Mouse (Mus musculus) hindbrain, embryonic 12.5 days (tissue): ENCODE measurements around the gene Rap1gap. TPM values are rescaled to one million over a fixed set of nuclear protein-coding genes. Genes with fewer than 3 reads are reported as not detected.

Experiments
- ATAC-seq: fragments of 200-750 bp; cut with Nextera tagmentation; 2 replicates; pipeline ENCODE4 v1.8.0; 2017; ENCODE audit warnings: moderate TSS enrichment; ENCODE audit not compliant: low FRiP score
- H3K27ac ChIP-seq: fragments of 300-500 bp; sonication (generic); 2 replicates; pipeline ENCODE4 v1.5.1; 2016; ENCODE audit warnings: mild to moderate bottlenecking
- H3K27me3 ChIP-seq: fragments of 300-500 bp; sonication (generic); 2 replicates; pipeline ENCODE4 v1.6.1; 2016; ENCODE audit warnings: mild to moderate bottlenecking
- H3K36me3 ChIP-seq: fragments of 300-500 bp; sonication (generic); 2 replicates; pipeline ENCODE4 v1.6.1; 2016; ENCODE audit warnings: mild to moderate bottlenecking
- H3K4me1 ChIP-seq: fragments of 300-500 bp; sonication (generic); 2 replicates; pipeline ENCODE4 v1.6.1; 2016
- H3K4me2 ChIP-seq: fragments of 300-500 bp; sonication (generic); replicated peaks from 2 replicates; pipeline ENCODE4 v1.6.1; 2016; ENCODE audit warnings: mild to moderate bottlenecking
- H3K4me3 ChIP-seq: fragments of 300-500 bp; sonication (generic); 2 replicates; pipeline ENCODE4 v1.5.1; 2016; ENCODE audit warnings: mild to moderate bottlenecking
- H3K9ac ChIP-seq: fragments of 300-500 bp; sonication (generic); 2 replicates; pipeline ENCODE4 v1.6.1; 2016; ENCODE audit warnings: mild to moderate bottlenecking, moderate library complexity
- H3K9me3 ChIP-seq: fragments of 300-500 bp; sonication (generic); replicated peaks from 2 replicates; pipeline ENCODE4 v1.6.1; 2016; ENCODE audit warnings: mild to moderate bottlenecking
- WGBS: fragments of 180-500 bp; shearing (Covaris S2); methylation state at CpG from one replicate; pipeline ENCODE4 v1.1.7; 2016; 5-methylcytosine and 5-hydroxymethylcytosine counted together
- polyA plus RNA-seq: library from polyadenylated mRNA; unstranded; fragments of >200 nt; fragmentation: Nextera tagmentation; extraction: Ambion mirVana; gene quantifications from 2 replicates; pipeline ENCODE4 v1.2.1, GENCODE M21; 2016

Gene Rap1gap
- polyA plus RNA-seq, 1 experiment from 2014 or later: 19.8 TPM

- ATAC-seq: no peak
- Histone ChIP-seq H3K36me3 (no peaks in the 10 kb centered on the region), H3K4me2 (no peak overlapping the region), H3K4me3 (no peak overlapping the region), H3K27ac (no peak overlapping the region), H3K4me1 (peaks cover 13% of the 10 kb centered on the region), H3K9me3 (no peaks in the 10 kb centered on the region), H3K27me3 (no peaks in the 10 kb centered on the region), H3K9ac (no peak overlapping the region)
- WGBS: 81% methylated on average over 6 of the region's 6 CpGs
Observed at GRCm38 (mm10) chr4:137774505-137774904, 110.0 kb downstream of the Rap1gap start.

GRCm38 (mm10) chr4:137777866-137778265, 113.3 kb downstream of the Rap1gap start:
- H3K9ac ChIP-seq: no peak overlapping the region
- H3K4me1 ChIP-seq: peaks cover 9% of the 10 kb centered on the region
- no peaks in the 10 kb centered on the region for H3K27me3 ChIP-seq
- no peak overlapping the region for H3K4me3 ChIP-seq
- no peaks in the 10 kb centered on the region for H3K9me3 ChIP-seq
- no peaks in the 10 kb centered on the region for H3K36me3 ChIP-seq
- 85% methylated on average over 4 of the region's 4 CpGs for whole genome bisulfite sequencing
- H3K27ac ChIP-seq: no peak overlapping the region
- H3K4me2 ChIP-seq: no peak overlapping the region
- ATAC-seq: no peak

- Histone ChIP-seq H3K4me3 (no peak overlapping the region), H3K9me3 (no peaks in the 10 kb centered on the region), H3K27me3 (no peaks in the 10 kb centered on the region), H3K9ac (no peak overlapping the region), H3K4me1 (peaks cover 8% of the 10 kb centered on the region), H3K36me3 (no peaks in the 10 kb centered on the region), H3K27ac (no peak overlapping the region), H3K4me2 (no peak overlapping the region)
- whole genome bisulfite sequencing: 84% methylated on average over 17 of the region's 17 CpGs
- ATAC-seq: no peak
Observed at GRCm38 (mm10) chr4:137778397-137779184, 114.1 kb downstream of the Rap1gap start.

Other genes starting within 250 kb of the Rap1gap start
- gene Cela3b, start 234.2 kb upstream of the Rap1gap start, polyA plus RNA-seq: not detected in 2 replicates
- not detected in 2 replicates for gene 1700013G24Rik, start 211.4 kb upstream of the Rap1gap start, polyA plus RNA-seq
- gene Hspg2, start 196.0 kb upstream of the Rap1gap start, polyA plus RNA-seq: 14.7 and 15.0 TPM in 2 replicates
- gene Ldlrad2, start 90.2 kb upstream of the Rap1gap start, polyA plus RNA-seq: 1.5 TPM in 1 of 2 replicates, not detected in the other
- gene Usp48, start 71.0 kb upstream of the Rap1gap start, polyA plus RNA-seq: 85.9 and 86.7 TPM in 2 replicates
- 13.6 and 15.9 TPM in 2 replicates for gene Alpl, start 131.7 kb downstream of the Rap1gap start, polyA plus RNA-seq
- gene Ece1, start 197.5 kb downstream of the Rap1gap start, polyA plus RNA-seq: 20.1 and 38.1 TPM in 2 replicates